Mouse (Mus musculus) G1E (cell line): ENCODE data around the gene Vmp1. TPM values are rescaled to one million over a fixed set of nuclear protein-coding genes. Genes with fewer than 3 reads are reported as not detected.

Source experiments
- ATAC-seq: 2 replicates; pipeline ENCODE4 v1.8.0; 2016; ENCODE audit warnings: mild to moderate bottlenecking; ENCODE audit not compliant: insufficient number of reproducible peaks, poor library complexity, low FRiP score, severe bottlenecking; ENCODE audit errors: extremely low read depth
- DNase-seq: peaks from one replicate; pipeline ENCODE4 v3.0.0; 2012; ENCODE audit warnings: low spot score
- H3K27me3 ChIP-seq: 2 replicates; pipeline ENCODE4 v1.6.1; 2012; ENCODE audit warnings: mild to moderate bottlenecking, low read length, inconsistent platforms; ENCODE audit not compliant: insufficient read depth
- H3K36me3 ChIP-seq: replicated peaks from 2 replicates; pipeline ENCODE3; 2012; ENCODE audit warnings: mild to moderate bottlenecking, inconsistent platforms
- H3K4me1 ChIP-seq: 2 replicates; pipeline ENCODE4 v1.6.1; 2012; ENCODE audit warnings: low read depth, low read length, inconsistent platforms, mixed read lengths; ENCODE audit not compliant: insufficient read depth
- H3K4me3 ChIP-seq: 2 replicates; pipeline ENCODE4 v1.5.1; 2012; ENCODE audit warnings: low read depth, mild to moderate bottlenecking, inconsistent platforms, low read length, moderate library complexity, mixed read lengths
- H3K9me3 ChIP-seq: replicated peaks from 2 replicates; pipeline ENCODE4 v1.6.1; 2012; ENCODE audit warnings: inconsistent platforms
- CTCF ChIP-seq: IDR thresholded peaks from 2 replicates; pipeline ENCODE4 v1.5.1; 2012; ENCODE audit warnings: low read depth, low read length, inconsistent platforms, mixed read lengths
- GATA1 ChIP-seq: IDR thresholded peaks from 2 replicates; pipeline ENCODE4 v1.6.1; 2012; ENCODE audit warnings: borderline replicate concordance, low read length, inconsistent platforms, mixed read lengths
- GATA2 ChIP-seq: IDR thresholded peaks from 2 replicates; pipeline ENCODE4 v1.6.1; 2012; ENCODE audit warnings: low read depth, low read length, inconsistent platforms, borderline replicate concordance
- POLR2AphosphoS5 ChIP-seq: IDR thresholded peaks from 2 replicates; pipeline ENCODE4 v1.6.1; 2012; ENCODE audit warnings: low read depth, low read length, inconsistent platforms; ENCODE audit not compliant: insufficient replicate concordance
- TAL1 ChIP-seq: conservative IDR thresholded peaks from 2 replicates; pipeline ENCODE4 v1.6.1; 2012; ENCODE audit warnings: low read depth, low read length, inconsistent platforms, mixed read lengths
- polyA plus RNA-seq: library from polyadenylated mRNA; stranded (reverse); fragments of >175 nt; gene quantifications from 2 replicates; pipeline ENCODE4 v1.2.3, GENCODE M21; 2012
- total RNA-seq, 2 experiments: library from RNA; stranded (forward) in 1 of 2; stranded (reverse) in 1 of 2; fragments of 200-1000 nt in 1 of 2; fragments of >200 nt in 1 of 2; fragmentation: Nextera tagmentation in 1 of 2; gene quantifications; 2 replicates each; pipeline ENCODE4 v1.2.3; 2014 to 2017

Vmp1 gene
- total and polyA plus RNA-seq, 3 experiments: 19.1 to 188 (median 163) TPM

- no peak overlapping the region for H3K4me3 ChIP-seq
- no peaks in the 10 kb centered on the region for H3K27me3 ChIP-seq
- no peaks in the 10 kb centered on the region for H3K9me3 ChIP-seq
- TF ChIP-seq GATA1 (no peak), GATA2 (no peak), CTCF (no peak), TAL1 (no peak), POLR2AphosphoS5 (no peak)
- peaks cover 20% of the 10 kb centered on the region for H3K4me1 ChIP-seq
- DNase-seq: no peak
- H3K36me3 ChIP-seq: peaks cover under 1% of the 10 kb centered on the region
- ATAC-seq: no peak
These were observed 109.9 kb downstream of the Vmp1 start for GRCm38 (mm10) chr11:86573646-86574231.

- H3K4me1 ChIP-seq: peaks cover 18% of the 10 kb centered on the region
- no peaks in the 10 kb centered on the region for H3K9me3 ChIP-seq
- ATAC-seq (no peak), DNase-seq (no peak)
- peaks cover 5% of the 10 kb centered on the region for H3K36me3 ChIP-seq
- no peak overlapping the region for H3K4me3 ChIP-seq
- no peaks in the 10 kb centered on the region for H3K27me3 ChIP-seq
- no peak for TF ChIP-seq CTCF
- TF ChIP-seq GATA1: no peak
- TF ChIP-seq GATA2: no peak
- TF ChIP-seq TAL1: no peak
- TF ChIP-seq POLR2AphosphoS5: no peak
These were observed 111.0 kb downstream of the Vmp1 start for GRCm38 (mm10) chr11:86572623-86573022.

- no peak overlapping the region for H3K4me3 ChIP-seq
- no peaks in the 10 kb centered on the region for H3K27me3 ChIP-seq
- ATAC-seq (no peak), DNase-seq (no peak)
- TF ChIP-seq TAL1: no peak
- TF ChIP-seq GATA1: no peak
- no peak for TF ChIP-seq CTCF
- TF ChIP-seq GATA2: no peak
- TF ChIP-seq POLR2AphosphoS5: no peak
- H3K36me3 ChIP-seq: peaks cover 8% of the 10 kb centered on the region
- no peaks in the 10 kb centered on the region for H3K9me3 ChIP-seq
- peaks cover 11% of the 10 kb centered on the region for H3K4me1 ChIP-seq
These were observed 111.8 kb downstream of the Vmp1 start for GRCm38 (mm10) chr11:86571871-86572270.

GRCm38 (mm10) chr11:86571047-86571855, 112.4 kb downstream of the Vmp1 start:
- peaks cover 14% of the 10 kb centered on the region for H3K36me3 ChIP-seq
- no peaks in the 10 kb centered on the region for H3K9me3 ChIP-seq
- DNase-seq: no peak
- no peak for ATAC-seq
- H3K27me3 ChIP-seq: no peaks in the 10 kb centered on the region
- no peak overlapping the region for H3K4me3 ChIP-seq
- peaks cover 11% of the 10 kb centered on the region for H3K4me1 ChIP-seq
- TF ChIP-seq GATA1: no peak
- TF ChIP-seq GATA2: no peak
- TF ChIP-seq CTCF: no peak
- TF ChIP-seq TAL1: no peak
- no peak for TF ChIP-seq POLR2AphosphoS5

GRCm38 (mm10) chr11:86570261-86570746, 113.3 kb downstream of the Vmp1 start:
- DNase-seq (no peak), ATAC-seq (no peak)
- Histone ChIP-seq H3K4me1 (peaks cover 11% of the 10 kb centered on the region), H3K9me3 (no peaks in the 10 kb centered on the region), H3K27me3 (no peaks in the 10 kb centered on the region), H3K36me3 (peaks cover 24% of the 10 kb centered on the region), H3K4me3 (no peak overlapping the region)
- TF ChIP-seq GATA1 (no peak), POLR2AphosphoS5 (no peak), CTCF (no peak), GATA2 (no peak), TAL1 (no peak)

GRCm38 (mm10) chr11:86568425-86568824, 115.2 kb downstream of the Vmp1 start:
- ATAC-seq (0 out of 2 replicates have a peak, but pooled peaks have one; percentile 8), DNase-seq (peak; percentile 39)
- Histone ChIP-seq H3K4me3 (no peak overlapping the region), H3K27me3 (no peaks in the 10 kb centered on the region), H3K36me3 (peaks cover 30% of the 10 kb centered on the region), H3K9me3 (no peaks in the 10 kb centered on the region), H3K4me1 (peaks cover 11% of the 10 kb centered on the region)
- TF ChIP-seq TAL1: no peak
- no peak for TF ChIP-seq POLR2AphosphoS5
- TF ChIP-seq GATA2: no peak
- no peak for TF ChIP-seq CTCF
- no peak for TF ChIP-seq GATA1
